Mouse (Mus musculus): Measurements from ENCODE around the gene Dnm3. TPM values are rescaled to one million over a fixed set of nuclear protein-coding genes. Genes with fewer than 3 reads are reported as not detected.

The Dnm3 gene
- total and polyA plus RNA-seq, 3 experiments = 1.5 to 7.8 (median 5.9) TPM

DNA sequence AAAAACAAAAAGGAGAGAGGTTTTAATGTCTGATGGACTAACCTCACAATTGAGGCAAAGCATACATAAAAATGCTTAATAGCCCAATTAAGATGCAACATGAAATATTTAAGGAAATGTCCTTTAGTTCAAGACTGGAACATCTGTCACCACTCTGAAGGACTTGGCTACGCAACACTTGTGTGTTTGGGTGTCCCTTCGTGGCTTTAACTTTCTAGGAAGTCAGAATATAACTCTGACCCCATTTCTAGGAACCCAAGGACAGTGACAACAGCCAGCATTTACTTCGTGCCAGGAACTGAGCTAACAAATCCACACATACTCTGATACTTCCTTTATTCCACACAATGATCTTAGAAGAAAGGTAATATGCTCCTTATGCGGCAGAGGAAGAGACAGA is 237.1 kb downstream of the Dnm3 start:
- no peak overlapping the region for H3K9ac ChIP-seq (ENCODE audit: low read depth, low read length)
- no peaks in the 10 kb centered on the region; the same call in 1 of the 2 replicates for H3K4me1 ChIP-seq (ENCODE audit: control insufficient read depth, insufficient read depth, low read length)
- H3K79me2 ChIP-seq (replicated peaks; ENCODE audit: control insufficient read depth, insufficient read depth, low read length) = no peaks in the 10 kb centered on the region
- H3K27ac ChIP-seq = no peak overlapping the region
- TF ChIP-seq POLR2A (IDR thresholded peaks at IDR 0.05; ENCODE audit: insufficient read depth, low read depth, low read length) = no peak
- TF ChIP-seq EP300 (IDR thresholded peaks at IDR 0.05; ENCODE audit: insufficient read depth, low read depth, low read length) = no peak
- no peak for TF ChIP-seq CTCF (IDR thresholded peaks at IDR 0.05)
- intact Hi-C loops (cut with DNase I) = no loop called here
- H3K4me3 ChIP-seq = no peak overlapping the region
- DNase-seq = no peak
- WGBS = 37% methylated on average over 4 of the region's 4 CpGs
- H3K36me3 ChIP-seq (ENCODE audit: control insufficient read depth, insufficient read depth, low read length) = no peaks in the 10 kb centered on the region
- H3K27me3 ChIP-seq (ENCODE audit: control insufficient read depth, insufficient read depth, low read length) = no peaks in the 10 kb centered on the region; the same call in 1 of the 2 replicates

DNA sequence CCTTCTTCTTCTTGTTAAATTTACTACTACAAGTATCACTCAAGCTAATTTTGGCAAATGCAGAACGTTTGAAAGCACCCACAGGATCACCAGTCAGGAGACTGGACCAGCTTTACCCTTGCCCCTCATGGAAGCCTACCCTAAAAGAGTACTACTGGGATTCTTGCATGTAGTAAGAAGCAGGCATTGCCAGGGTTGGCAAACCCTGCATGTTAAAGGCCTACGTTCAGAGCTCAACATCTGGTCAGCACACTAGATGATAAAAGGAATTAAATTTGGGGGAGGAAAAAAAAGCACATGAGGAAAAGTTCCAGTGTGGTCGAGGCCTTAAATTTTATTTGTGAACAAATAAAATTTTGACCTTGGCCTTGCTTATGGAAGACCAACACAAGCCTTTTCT is 239.2 kb downstream of the Dnm3 start:
- Histone ChIP-seq H3K9ac (ENCODE audit: low read depth, low read length) (no peak overlapping the region), H3K79me2 (replicated peaks; ENCODE audit: control insufficient read depth, insufficient read depth, low read length) (no peaks in the 10 kb centered on the region), H3K27me3 (ENCODE audit: control insufficient read depth, insufficient read depth, low read length) (no peaks in the 10 kb centered on the region; the same call in 1 of the 2 replicates), H3K36me3 (ENCODE audit: control insufficient read depth, insufficient read depth, low read length) (no peaks in the 10 kb centered on the region), H3K4me3 (no peak overlapping the region), H3K4me1 (ENCODE audit: control insufficient read depth, insufficient read depth, low read length) (no peaks in the 10 kb centered on the region; the same call in 1 of the 2 replicates), H3K27ac (no peak overlapping the region)
- intact Hi-C loops (cut with DNase I) = no loop called here
- no peak for DNase-seq
- TF ChIP-seq CTCF (IDR thresholded peaks at IDR 0.05) (no peak), POLR2A (IDR thresholded peaks at IDR 0.05; ENCODE audit: insufficient read depth, low read depth, low read length) (no peak), EP300 (IDR thresholded peaks at IDR 0.05; ENCODE audit: insufficient read depth, low read depth, low read length) (no peak)
- WGBS = 61% methylated on average over 3 of the region's 3 CpGs

DNA sequence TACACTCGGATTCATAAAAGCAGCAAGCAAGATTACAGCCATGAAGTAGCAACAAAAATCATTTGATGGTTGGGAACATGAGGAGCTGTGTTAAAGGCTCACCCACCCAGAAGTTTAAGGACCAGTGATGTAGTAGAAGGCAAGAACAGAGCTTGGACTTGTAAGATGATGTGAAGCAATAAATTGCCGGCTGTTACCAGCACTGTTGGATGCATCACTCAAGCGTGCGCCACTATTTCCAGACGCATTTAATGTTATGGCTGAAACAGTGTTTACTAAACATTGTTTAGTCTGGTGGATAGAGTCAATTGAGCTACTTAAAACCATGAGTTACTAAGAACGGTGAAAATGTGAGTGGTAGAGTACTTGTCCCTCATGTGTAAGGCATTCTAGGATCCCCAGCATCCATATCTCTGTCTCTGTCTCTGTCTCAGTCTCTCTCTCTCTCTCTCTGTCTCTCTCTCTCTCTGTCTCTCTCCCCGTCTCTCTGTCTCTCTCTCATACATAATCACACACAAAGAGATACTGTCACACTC is 241.1 kb downstream of the Dnm3 start:
- intact Hi-C loops (cut with DNase I) = no loop called here
- 92% methylated on average over 7 of the region's 7 CpGs for WGBS
- H3K36me3 ChIP-seq (ENCODE audit: control insufficient read depth, insufficient read depth, low read length) = no peaks in the 10 kb centered on the region

DNA sequence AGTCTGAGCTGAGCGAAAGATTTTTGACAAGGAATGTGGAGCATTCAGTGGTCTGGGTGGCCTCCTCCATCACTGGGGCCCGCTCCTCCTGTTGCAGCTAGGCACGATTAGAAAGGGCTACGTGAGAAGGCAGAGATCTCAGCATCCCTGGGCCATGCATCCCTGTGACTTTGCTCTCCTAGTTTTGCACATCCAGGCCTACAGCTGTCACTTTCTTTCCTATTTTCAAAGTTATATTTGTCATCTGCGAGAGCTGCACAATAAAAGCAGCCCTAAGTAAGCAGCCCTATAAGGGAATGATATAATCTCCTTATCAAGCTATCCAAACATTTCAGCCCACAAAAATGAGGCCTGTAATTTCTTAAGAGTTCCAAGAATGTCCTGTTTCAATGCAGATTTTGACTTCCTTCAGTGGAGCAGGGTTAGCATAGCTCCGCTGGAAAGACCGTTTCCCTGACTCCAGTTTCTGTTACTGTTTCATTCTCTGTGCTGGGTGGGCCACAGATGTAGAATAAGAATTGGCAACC is 252.2 kb downstream of the Dnm3 start:
- WGBS = 66% methylated on average over 7 of the region's 7 CpGs
- H3K4me1 ChIP-seq (ENCODE audit: control insufficient read depth, insufficient read depth, low read length) = peaks cover 4% of the 10 kb centered on the region; the same call in 1 of the 2 replicates
- no peak overlapping the region for H3K4me3 ChIP-seq
- H3K27me3 ChIP-seq (ENCODE audit: control insufficient read depth, insufficient read depth, low read length) = no peaks in the 10 kb centered on the region
- no peaks in the 10 kb centered on the region for H3K79me2 ChIP-seq (replicated peaks; ENCODE audit: control insufficient read depth, insufficient read depth, low read length)
- TF ChIP-seq POLR2A (IDR thresholded peaks at IDR 0.05; ENCODE audit: insufficient read depth, low read depth, low read length) (no peak), CTCF (IDR thresholded peaks at IDR 0.05) (no peak), EP300 (IDR thresholded peaks at IDR 0.05; ENCODE audit: insufficient read depth, low read depth, low read length) (no peak)
- no peak overlapping the region; the same call in 1 of the 2 replicates for H3K27ac ChIP-seq
- H3K36me3 ChIP-seq (ENCODE audit: control insufficient read depth, insufficient read depth, low read length) = peaks cover 2% of the 10 kb centered on the region
- H3K9ac ChIP-seq (ENCODE audit: low read depth, low read length) = no peak overlapping the region; the same call in 1 of the 2 replicates
- no peak for DNase-seq
- intact Hi-C loops (cut with DNase I) = no loop called here

More for the DNA sequence above, 241.1 kb downstream of the Dnm3 start:
- TF ChIP-seq EP300 (IDR thresholded peaks at IDR 0.05; ENCODE audit: insufficient read depth, low read depth, low read length) (no peak), POLR2A (IDR thresholded peaks at IDR 0.05; ENCODE audit: insufficient read depth, low read depth, low read length) (no peak), CTCF (IDR thresholded peaks at IDR 0.05) (no peak)
- Histone ChIP-seq H3K27me3 (ENCODE audit: control insufficient read depth, insufficient read depth, low read length) (no peaks in the 10 kb centered on the region; the same call in 1 of the 2 replicates), H3K79me2 (replicated peaks; ENCODE audit: control insufficient read depth, insufficient read depth, low read length) (no peaks in the 10 kb centered on the region), H3K9ac (ENCODE audit: low read depth, low read length) (no peak overlapping the region), H3K4me1 (ENCODE audit: control insufficient read depth, insufficient read depth, low read length) (no peaks in the 10 kb centered on the region; the same call in 1 of the 2 replicates), H3K27ac (no peak overlapping the region), H3K4me3 (no peak overlapping the region)
- DNase-seq = no peak

DNA sequence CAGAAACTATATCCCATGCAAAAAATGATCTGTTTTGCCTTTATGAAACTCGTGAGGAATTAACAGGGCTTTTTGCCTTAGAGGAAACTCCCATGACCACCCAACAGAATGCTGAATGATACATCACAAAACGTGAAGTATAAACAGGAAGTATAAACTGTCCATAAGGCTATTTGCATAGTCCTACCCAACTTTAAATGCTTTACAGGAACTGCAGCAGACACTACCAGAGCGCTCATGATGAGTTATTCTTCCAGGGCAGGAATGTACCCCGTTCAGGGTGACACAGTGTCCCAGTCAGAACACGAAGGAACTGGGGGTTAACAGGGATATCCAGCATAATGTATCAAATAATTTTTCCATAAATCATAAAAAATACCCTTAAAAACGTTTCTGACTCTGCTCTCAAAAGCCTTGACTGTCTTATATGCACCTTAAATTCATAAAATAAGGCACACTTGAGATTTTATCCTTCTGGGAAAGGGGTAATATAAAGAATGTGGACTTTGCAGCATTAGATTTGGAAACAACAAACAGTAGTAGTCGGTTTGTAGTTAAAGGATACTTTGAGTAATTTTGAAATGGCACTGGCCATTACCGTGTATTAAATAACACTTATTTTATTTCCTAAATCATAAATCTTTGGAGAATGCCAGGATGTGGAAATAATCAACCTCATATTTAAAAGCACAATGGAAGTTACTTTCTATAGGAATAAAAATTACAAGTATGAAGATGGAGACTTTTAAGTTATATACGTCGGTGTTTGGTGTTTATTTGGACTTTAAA is 252.8 kb downstream of the Dnm3 start:
- Histone ChIP-seq H3K36me3 (ENCODE audit: control insufficient read depth, insufficient read depth, low read length) (peaks cover 2% of the 10 kb centered on the region), H3K4me3 (no peak overlapping the region), H3K4me1 (ENCODE audit: control insufficient read depth, insufficient read depth, low read length) (peaks cover 4% of the 10 kb centered on the region; the same call in 1 of the 2 replicates), H3K27me3 (ENCODE audit: control insufficient read depth, insufficient read depth, low read length) (no peaks in the 10 kb centered on the region), H3K9ac (ENCODE audit: low read depth, low read length) (no peak overlapping the region), H3K79me2 (replicated peaks; ENCODE audit: control insufficient read depth, insufficient read depth, low read length) (no peaks in the 10 kb centered on the region), H3K27ac (no peak overlapping the region; the same call in 1 of the 2 replicates)
- no peak for DNase-seq
- TF ChIP-seq EP300 (IDR thresholded peaks at IDR 0.05; ENCODE audit: insufficient read depth, low read depth, low read length) (no peak), POLR2A (IDR thresholded peaks at IDR 0.05; ENCODE audit: insufficient read depth, low read depth, low read length) (no peak), CTCF (IDR thresholded peaks at IDR 0.05) (no peak)
- intact Hi-C loops (cut with DNase I) = no loop called here
- 60% methylated on average over 10 of the region's 10 CpGs for WGBS

Data from heart, adult 2 months (tissue).